Mouse (Mus musculus): ENCODE measurements around the gene Ropn1. TPM values are rescaled to one million over a fixed set of nuclear protein-coding genes. Genes with fewer than 3 reads are reported as not detected.

The Ropn1 gene
- polyA plus RNA-seq, 1 experiment: not detected

- H3ac ChIP-seq (ENCODE audit: control insufficient read depth, insufficient read length, low read depth): no peak overlapping the region
- TF ChIP-seq MYOG (IDR thresholded peaks at IDR 0.05; ENCODE audit: control insufficient read depth, extremely low read depth, insufficient read length) (no peak), USF1 (IDR thresholded peaks at IDR 0.05; ENCODE audit: low read depth) (no peak), CEBPB (IDR thresholded peaks at IDR 0.05; ENCODE audit: low read depth) (no peak), FOSL1 (IDR thresholded peaks at IDR 0.05; ENCODE audit: insufficient read depth, low read length, poor library complexity, severe bottlenecking) (no peak), CTCF (IDR thresholded peaks at IDR 0.05; ENCODE audit: control insufficient read depth, insufficient read depth, insufficient read length) (no peak), MYOD1 (IDR thresholded peaks at IDR 0.05; ENCODE audit: control insufficient read depth, insufficient read length, low read depth) (no peak), MAX (IDR thresholded peaks at IDR 0.05) (no peak)
- no peaks in the 10 kb centered on the region for H3K79me2 ChIP-seq (ENCODE audit: control insufficient read depth, insufficient read depth)
- H3K27me3 ChIP-seq (ENCODE audit: control insufficient read depth, insufficient read depth, insufficient read length): no peaks in the 10 kb centered on the region
- H3K4me3 ChIP-seq (ENCODE audit: insufficient read depth, poor library complexity, severe bottlenecking): no peak overlapping the region
- H3K79me3 ChIP-seq (ENCODE audit: low read depth): no peaks in the 10 kb centered on the region
- H3K36me3 ChIP-seq (ENCODE audit: control insufficient read depth, insufficient read depth): peaks cover 47% of the 10 kb centered on the region
Measured at GRCm38 (mm10) chr16:34706019-34706418, 56.3 kb downstream of the Ropn1 start.

- Histone ChIP-seq H3K27me3 (ENCODE audit: control insufficient read depth, insufficient read depth, insufficient read length) (no peaks in the 10 kb centered on the region), H3K79me3 (ENCODE audit: low read depth) (no peaks in the 10 kb centered on the region), H3K4me3 (ENCODE audit: insufficient read depth, poor library complexity, severe bottlenecking) (no peak overlapping the region), H3K36me3 (ENCODE audit: control insufficient read depth, insufficient read depth) (peaks cover 47% of the 10 kb centered on the region), H3ac (ENCODE audit: control insufficient read depth, insufficient read length, low read depth) (no peak overlapping the region), H3K79me2 (ENCODE audit: control insufficient read depth, insufficient read depth) (no peaks in the 10 kb centered on the region)
- TF ChIP-seq FOSL1 (IDR thresholded peaks at IDR 0.05; ENCODE audit: insufficient read depth, low read length, poor library complexity, severe bottlenecking): no peak
- TF ChIP-seq MYOD1 (IDR thresholded peaks at IDR 0.05; ENCODE audit: control insufficient read depth, insufficient read length, low read depth): no peak
- TF ChIP-seq CEBPB (IDR thresholded peaks at IDR 0.05; ENCODE audit: low read depth): no peak
- TF ChIP-seq USF1 (IDR thresholded peaks at IDR 0.05; ENCODE audit: low read depth): no peak
- no peak for TF ChIP-seq CTCF (IDR thresholded peaks at IDR 0.05; ENCODE audit: control insufficient read depth, insufficient read depth, insufficient read length)
- no peak for TF ChIP-seq MYOG (IDR thresholded peaks at IDR 0.05; ENCODE audit: control insufficient read depth, extremely low read depth, insufficient read length)
- no peak for TF ChIP-seq MAX (IDR thresholded peaks at IDR 0.05)
Measured at GRCm38 (mm10) chr16:34706487-34706946, 56.8 kb downstream of the Ropn1 start.

- Histone ChIP-seq H3K79me2 (ENCODE audit: control insufficient read depth, insufficient read depth) (no peaks in the 10 kb centered on the region), H3K27me3 (ENCODE audit: control insufficient read depth, insufficient read depth, insufficient read length) (no peaks in the 10 kb centered on the region), H3K4me3 (ENCODE audit: insufficient read depth, poor library complexity, severe bottlenecking) (no peak overlapping the region), H3ac (ENCODE audit: control insufficient read depth, insufficient read length, low read depth) (no peak overlapping the region), H3K36me3 (ENCODE audit: control insufficient read depth, insufficient read depth) (peaks cover 29% of the 10 kb centered on the region), H3K79me3 (ENCODE audit: low read depth) (no peaks in the 10 kb centered on the region)
- TF ChIP-seq FOSL1 (IDR thresholded peaks at IDR 0.05; ENCODE audit: insufficient read depth, low read length, poor library complexity, severe bottlenecking) (no peak), MYOD1 (IDR thresholded peaks at IDR 0.05; ENCODE audit: control insufficient read depth, insufficient read length, low read depth) (no peak), CEBPB (IDR thresholded peaks at IDR 0.05; ENCODE audit: low read depth) (no peak), MAX (IDR thresholded peaks at IDR 0.05) (no peak), CTCF (IDR thresholded peaks at IDR 0.05; ENCODE audit: control insufficient read depth, insufficient read depth, insufficient read length) (no peak), MYOG (IDR thresholded peaks at IDR 0.05; ENCODE audit: control insufficient read depth, extremely low read depth, insufficient read length) (no peak), USF1 (IDR thresholded peaks at IDR 0.05; ENCODE audit: low read depth) (no peak)
Measured at GRCm38 (mm10) chr16:34711481-34711880, 61.8 kb downstream of the Ropn1 start.

GRCm38 (mm10) chr16:34725156-34725555 lies 75.4 kb downstream of the Ropn1 start:
- H3K4me3 ChIP-seq (ENCODE audit: insufficient read depth, poor library complexity, severe bottlenecking): no peak overlapping the region
- peaks cover 25% of the 10 kb centered on the region for H3K36me3 ChIP-seq (ENCODE audit: control insufficient read depth, insufficient read depth)
- H3ac ChIP-seq (ENCODE audit: control insufficient read depth, insufficient read length, low read depth): no peak overlapping the region
- TF ChIP-seq CTCF (IDR thresholded peaks at IDR 0.05; ENCODE audit: control insufficient read depth, insufficient read depth, insufficient read length) (no peak), FOSL1 (IDR thresholded peaks at IDR 0.05; ENCODE audit: insufficient read depth, low read length, poor library complexity, severe bottlenecking) (no peak), CEBPB (IDR thresholded peaks at IDR 0.05; ENCODE audit: low read depth) (no peak), MYOG (IDR thresholded peaks at IDR 0.05; ENCODE audit: control insufficient read depth, extremely low read depth, insufficient read length) (no peak), MYOD1 (IDR thresholded peaks at IDR 0.05; ENCODE audit: control insufficient read depth, insufficient read length, low read depth) (no peak), USF1 (IDR thresholded peaks at IDR 0.05; ENCODE audit: low read depth) (no peak), MAX (IDR thresholded peaks at IDR 0.05) (no peak)
- H3K79me3 ChIP-seq (ENCODE audit: low read depth): no peaks in the 10 kb centered on the region
- no peaks in the 10 kb centered on the region for H3K27me3 ChIP-seq (ENCODE audit: control insufficient read depth, insufficient read depth, insufficient read length)
- H3K79me2 ChIP-seq (ENCODE audit: control insufficient read depth, insufficient read depth): no peaks in the 10 kb centered on the region

Other genes with a start within 250 kb of the Ropn1 start
- gene Kalrn, start 76.4 kb upstream of the Ropn1 start, polyA plus RNA-seq (2012; fragmentation: generic; extraction: Trizol): 8.6 TPM
- 2.1 TPM for gene Ccdc14, start 40.7 kb downstream of the Ropn1 start, polyA plus RNA-seq (2012; fragmentation: generic; extraction: Trizol)
- 0.23 TPM for gene Mylk, start 95.3 kb downstream of the Ropn1 start, polyA plus RNA-seq (2012; fragmentation: generic; extraction: Trizol)

Measured in C2C12 (cell line).